Mouse (Mus musculus): ENCODE data around the gene Mrps2. TPM values are rescaled to one million over a fixed set of nuclear protein-coding genes. Genes with fewer than 3 reads are reported as not detected.

Gene Mrps2
- polyA plus RNA-seq, 2 experiments: 19.8 to 21.4 TPM

GRCm38 (mm10) chr2:28517206-28517909, 49.5 kb downstream of the Mrps2 start:
- Histone ChIP-seq H3K36me3 (replicated peaks; ENCODE audit: control insufficient read depth, insufficient read depth, low read depth) (no peaks in the 10 kb centered on the region), H3K4me2 (ENCODE audit: low read depth) (no peak overlapping the region), H3K27me3 (ENCODE audit: control insufficient read depth, insufficient read depth, low read length) (peaks cover 20% of the 10 kb centered on the region), H3K27ac (no peak overlapping the region), H3K9me3 (ENCODE audit: control insufficient read depth, low read length) (no peaks in the 10 kb centered on the region), H3K4me1 (replicated peaks; ENCODE audit: control insufficient read depth in 2 of 2, insufficient read depth in 2 of 2, low read length in 1 of 2) (0 out of 4 replicates have a peak, but pooled peaks cover 0 to 3% of the 10 kb centered on the region in 2 experiments), H3K4me3 (ENCODE audit: insufficient read depth in 1 of 2, low read depth in 2 of 2, low read length in 2 of 2) (no peak overlapping the region), H3K9ac (replicated peaks) (no peak overlapping the region)
- no peak for TF ChIP-seq EP300 (IDR thresholded peaks at IDR 0.05; ENCODE audit: low read depth)
- TF ChIP-seq CTCF (IDR thresholded peaks at IDR 0.05; ENCODE audit: low read depth): peak; percentile 95
- peak; percentile 60 to 68 (median 63) for DNase-seq (ENCODE audit: low read depth in 3 of 3, low spot score in 3 of 3)
- WGBS (ENCODE audit: insufficient replicate concordance): 26% methylated on average over 5 of the region's 5 CpGs
- ATAC-seq (ENCODE audit: insufficient read depth): peak; percentile 56; the same call in 1 of the 2 replicates

- no peak for ATAC-seq (ENCODE audit: insufficient read depth)
- no peak overlapping the region for H3K4me3 ChIP-seq (ENCODE audit: insufficient read depth in 1 of 2, low read depth in 2 of 2, low read length in 2 of 2)
- peaks cover 11% of the 10 kb centered on the region for H3K27me3 ChIP-seq (ENCODE audit: control insufficient read depth, insufficient read depth, low read length)
- WGBS (ENCODE audit: insufficient replicate concordance): 74% methylated on average over 2 of the region's 2 CpGs
- H3K27ac ChIP-seq: no peak overlapping the region
- no peak overlapping the region for H3K9ac ChIP-seq (replicated peaks)
- TF ChIP-seq CTCF (IDR thresholded peaks at IDR 0.05; ENCODE audit: low read depth) (no peak), EP300 (IDR thresholded peaks at IDR 0.05; ENCODE audit: low read depth) (no peak)
- H3K4me2 ChIP-seq (ENCODE audit: low read depth): no peak overlapping the region
- DNase-seq (ENCODE audit: low read depth in 3 of 3, low spot score in 3 of 3): no peak
- H3K9me3 ChIP-seq (ENCODE audit: control insufficient read depth, low read length): no peaks in the 10 kb centered on the region
- 0 out of 4 replicates have a peak, but pooled peaks cover 0 to 3% of the 10 kb centered on the region in 2 experiments for H3K4me1 ChIP-seq (replicated peaks; ENCODE audit: control insufficient read depth in 2 of 2, insufficient read depth in 2 of 2, low read length in 1 of 2)
- no peaks in the 10 kb centered on the region for H3K36me3 ChIP-seq (replicated peaks; ENCODE audit: control insufficient read depth, insufficient read depth, low read depth)
Observed at GRCm38 (mm10) chr2:28518231-28518630, 50.4 kb downstream of the Mrps2 start.

GRCm38 (mm10) chr2:28520581-28520980, 52.7 kb downstream of the Mrps2 start:
- Histone ChIP-seq H3K4me1 (replicated peaks; ENCODE audit: control insufficient read depth in 2 of 2, insufficient read depth in 2 of 2, low read length in 1 of 2) (no peaks in the 10 kb centered on the region; a peak in 1 of 4 replicates), H3K36me3 (replicated peaks; ENCODE audit: control insufficient read depth, insufficient read depth, low read depth) (no peaks in the 10 kb centered on the region), H3K4me2 (ENCODE audit: low read depth) (no peak overlapping the region), H3K9ac (replicated peaks) (no peak overlapping the region), H3K4me3 (ENCODE audit: insufficient read depth in 1 of 2, low read depth in 2 of 2, low read length in 2 of 2) (no peak overlapping the region), H3K27ac (no peak overlapping the region), H3K27me3 (ENCODE audit: control insufficient read depth, insufficient read depth, low read length) (no peaks in the 10 kb centered on the region), H3K9me3 (ENCODE audit: control insufficient read depth, low read length) (no peaks in the 10 kb centered on the region)
- ATAC-seq (ENCODE audit: insufficient read depth): no peak
- TF ChIP-seq EP300 (IDR thresholded peaks at IDR 0.05; ENCODE audit: low read depth) (no peak), CTCF (IDR thresholded peaks at IDR 0.05; ENCODE audit: low read depth) (no peak)
- DNase-seq (ENCODE audit: low read depth in 3 of 3, low spot score in 3 of 3): no peak
- WGBS (ENCODE audit: insufficient replicate concordance): 57% methylated on average over 5 of the region's 5 CpGs

Other genes with a start within 250 kb of the Mrps2 start
- gene Ppp1r26, start 21.3 kb upstream of the Mrps2 start, polyA plus RNA-seq (2012; rRNA removed): 0.15 and 0.19 TPM in 2 replicates
- 0.04 and 0.11 TPM in 2 replicates for gene Ppp1r26, start 21.3 kb upstream of the Mrps2 start, polyA plus RNA-seq (2014; fragmentation: Nextera tagmentation; extraction: Ambion mirVana)
- gene 1700007K13Rik, start 1.7 kb upstream of the Mrps2 start, polyA plus RNA-seq (2012; rRNA removed): not detected in 2 replicates
- 0.24 TPM in 1 of 2 replicates, not detected in the other for gene 1700007K13Rik, start 1.7 kb upstream of the Mrps2 start, polyA plus RNA-seq (2014; fragmentation: Nextera tagmentation; extraction: Ambion mirVana)
- gene Gbgt1, start 28.8 kb downstream of the Mrps2 start, polyA plus RNA-seq (2012; rRNA removed): 0.31 and 0.52 TPM in 2 replicates
- gene Gbgt1, start 28.8 kb downstream of the Mrps2 start, polyA plus RNA-seq (2014; fragmentation: Nextera tagmentation; extraction: Ambion mirVana): 0.15 and 0.29 TPM in 2 replicates
- gene Gm10134, start 38.0 kb downstream of the Mrps2 start, polyA plus RNA-seq (2012; rRNA removed): not detected in 2 replicates
- not detected in 2 replicates for gene Gm10134, start 38.0 kb downstream of the Mrps2 start, polyA plus RNA-seq (2014; fragmentation: Nextera tagmentation; extraction: Ambion mirVana)
- gene Ralgds, start 45.1 kb downstream of the Mrps2 start, polyA plus RNA-seq (2012; rRNA removed): 2.0 and 2.1 TPM in 2 replicates
- gene Ralgds, start 45.1 kb downstream of the Mrps2 start, polyA plus RNA-seq (2014; fragmentation: Nextera tagmentation; extraction: Ambion mirVana): 1.5 and 2.1 TPM in 2 replicates
- 0.10 and 0.19 TPM in 2 replicates for gene Cel, start 95.3 kb downstream of the Mrps2 start, polyA plus RNA-seq (2012; rRNA removed)
- 0.39 TPM in 1 of 2 replicates, not detected in the other for gene Cel, start 95.3 kb downstream of the Mrps2 start, polyA plus RNA-seq (2014; fragmentation: Nextera tagmentation; extraction: Ambion mirVana)
- gene Gtf3c5, start 115.7 kb downstream of the Mrps2 start, polyA plus RNA-seq (2012; rRNA removed): 10.0 and 11.6 TPM in 2 replicates
- gene Gtf3c5, start 115.7 kb downstream of the Mrps2 start, polyA plus RNA-seq (2014; fragmentation: Nextera tagmentation; extraction: Ambion mirVana): 7.6 and 9.0 TPM in 2 replicates
- gene Gfi1b, start 153.9 kb downstream of the Mrps2 start, polyA plus RNA-seq (2012; rRNA removed): 72.5 and 86.9 TPM in 2 replicates
- 89.2 and 107 TPM in 2 replicates for gene Gfi1b, start 153.9 kb downstream of the Mrps2 start, polyA plus RNA-seq (2014; fragmentation: Nextera tagmentation; extraction: Ambion mirVana)
- 4.5 and 5.4 TPM in 2 replicates for gene Tsc1, start 173.2 kb downstream of the Mrps2 start, polyA plus RNA-seq (2012; rRNA removed)
- gene Tsc1, start 173.2 kb downstream of the Mrps2 start, polyA plus RNA-seq (2014; fragmentation: Nextera tagmentation; extraction: Ambion mirVana): 5.3 and 7.5 TPM in 2 replicates
- gene Spaca9, start 231.7 kb downstream of the Mrps2 start, polyA plus RNA-seq (2012; rRNA removed): 1.3 and 2.2 TPM in 2 replicates
- 2.0 and 2.5 TPM in 2 replicates for gene Spaca9, start 231.7 kb downstream of the Mrps2 start, polyA plus RNA-seq (2014; fragmentation: Nextera tagmentation; extraction: Ambion mirVana)
- gene Ak8, start 232.1 kb downstream of the Mrps2 start, polyA plus RNA-seq (2012; rRNA removed): 0.11 and 0.18 TPM in 2 replicates
- gene Ak8, start 232.1 kb downstream of the Mrps2 start, polyA plus RNA-seq (2014; fragmentation: Nextera tagmentation; extraction: Ambion mirVana): 0.24 and 0.32 TPM in 2 replicates

All from liver, embryonic 14.5 days (tissue).